Mouse (Mus musculus) megakaryocyte progenitor cell, adult 5-6 weeks (primary cell): Measurements from ENCODE around the gene Zdhhc17. TPM values are rescaled to one million over a fixed set of nuclear protein-coding genes. Genes with fewer than 3 reads are reported as not detected.
A peak's percentile ranks its signal among the peaks of the same experiment; 100 is the strongest.

Experiments
- ATAC-seq: replicated peaks from 2 replicates; pipeline ENCODE4 v1.8.0; 2016; ENCODE audit warnings: mild to moderate bottlenecking, moderate TSS enrichment, inconsistent platforms; ENCODE audit not compliant: poor library complexity
- total RNA-seq, 2 experiments: library from RNA; stranded (forward) in 1 of 2; stranded (reverse) in 1 of 2; fragments of 157-497, 149-512 nt in 1 of 2; fragments of 200-1000 nt in 1 of 2; gene quantifications; 2 replicates each; pipeline versions ENCODE4 v1.2.3 to v1.2.4; 2015 to 2017

Gene Zdhhc17
- total RNA-seq, 2 experiments from 2014 or later, result 15.9 to 25.2 TPM

- ATAC-seq, result no peak
These were observed 50.2 kb downstream of the Zdhhc17 start for GRCm38 (mm10) chr10:110959781-110960180.

- no peak for ATAC-seq
These were observed 51.1 kb downstream of the Zdhhc17 start for GRCm38 (mm10) chr10:110958879-110959278.

- no peak for ATAC-seq
These were observed 56.9 kb downstream of the Zdhhc17 start for GRCm38 (mm10) chr10:110952937-110953451.

GRCm38 (mm10) chr10:110952271-110952670, 57.7 kb downstream of the Zdhhc17 start:
- ATAC-seq, result no peak

- ATAC-seq, result no peak
These were observed 58.2 kb downstream of the Zdhhc17 start for GRCm38 (mm10) chr10:110951748-110952147.

- no peak for ATAC-seq
These were observed 58.8 kb downstream of the Zdhhc17 start for GRCm38 (mm10) chr10:110951112-110951511.

- no peak for ATAC-seq
These were observed 62.4 kb downstream of the Zdhhc17 start for GRCm38 (mm10) chr10:110947574-110947973.

- ATAC-seq, result peak; percentile 55
These were observed 64.0 kb downstream of the Zdhhc17 start for GRCm38 (mm10) chr10:110945966-110946365.

- ATAC-seq, result no peak
These were observed 65.8 kb downstream of the Zdhhc17 start for GRCm38 (mm10) chr10:110944175-110944574.

GRCm38 (mm10) chr10:110942806-110943205, 67.1 kb downstream of the Zdhhc17 start:
- no peak for ATAC-seq

- no peak for ATAC-seq
These were observed 68.0 kb downstream of the Zdhhc17 start for GRCm38 (mm10) chr10:110941968-110942367.

- no peak for ATAC-seq
These were observed 69.1 kb downstream of the Zdhhc17 start for GRCm38 (mm10) chr10:110940740-110941398.

GRCm38 (mm10) chr10:110939717-110940116, 70.2 kb downstream of the Zdhhc17 start:
- no peak for ATAC-seq

- ATAC-seq, result no peak
These were observed 70.9 kb downstream of the Zdhhc17 start for GRCm38 (mm10) chr10:110938841-110939549.

- no peak for ATAC-seq
These were observed 71.6 kb downstream of the Zdhhc17 start for GRCm38 (mm10) chr10:110938361-110938760.

GRCm38 (mm10) chr10:110935669-110936068, 74.3 kb downstream of the Zdhhc17 start:
- peak; percentile 49 for ATAC-seq

GRCm38 (mm10) chr10:110935081-110935480, 74.9 kb downstream of the Zdhhc17 start:
- no peak for ATAC-seq

- no peak for ATAC-seq
These were observed 76.4 kb downstream of the Zdhhc17 start for GRCm38 (mm10) chr10:110933584-110933983.

- ATAC-seq, result peak; percentile 93
These were observed 77.9 kb downstream of the Zdhhc17 start for GRCm38 (mm10) chr10:110931913-110932560.

- ATAC-seq, result no peak
These were observed 78.6 kb downstream of the Zdhhc17 start for GRCm38 (mm10) chr10:110931161-110931912.

- ATAC-seq, result no peak
These were observed 80.2 kb downstream of the Zdhhc17 start for GRCm38 (mm10) chr10:110929756-110930155.
